Mouse (Mus musculus) gastrocnemius, postnatal 36 days (tissue): Measurements from ENCODE around the gene Ndfip2. TPM values are rescaled to one million over a fixed set of nuclear protein-coding genes. Genes with fewer than 3 reads are reported as not detected.

Source experiments
- DNase-seq, 2 experiments: peaks; one replicate each; pipeline ENCODE4 v3.0.0; 2022
- intact Hi-C: fragments of 180-260 bp; cut with DNase I; formaldehyde crosslinking; loops from one replicate; pipeline ENCODE4 v1.15.1; 2025
- long read RNA-seq, 2 experiments: library from polyadenylated mRNA; stranded (forward); transcript quantifications; one replicate each; pipeline ENCODE4 v2.0.0; 2021
- total RNA-seq, 2 experiments: library from RNA; stranded (reverse); gene quantifications; 2 replicates each; pipeline ENCODE4 v1.2.3; 2021

The Ndfip2 gene
- 10 to 100 TPM; 12.8 to 12.9 TPM for total RNA-seq
- long read RNA-seq, experiment 1, transcript Ndfip2-202 (8 exons, 1,695 nt): minor isoform, 7 of 29 reads
- long read RNA-seq, experiment 1, transcript Ndfip2-206 (8 exons, 2,532 nt): major isoform, 19 of 29 reads
- long read RNA-seq, experiment 1, partial matches to known transcripts: 1 of 29 reads
- long read RNA-seq, experiment 1, other reads (novel, unspliced or antisense): 2 of 29 reads
- long read RNA-seq, experiment 2, transcript Ndfip2-206 (8 exons, 2,532 nt): major isoform, 32 of 49 reads
- long read RNA-seq, experiment 2, transcript Ndfip2-202 (8 exons, 1,695 nt): minor isoform, 12 of 49 reads
- long read RNA-seq, experiment 2, partial matches to known transcripts: 0 of 49 reads
- long read RNA-seq, experiment 2, other reads (novel, unspliced or antisense): 5 of 49 reads

- peak; percentile 70 to 77 for DNase-seq
- intact Hi-C loops: no loop called here
Measured at GRCm38 (mm10) chr14:105258379-105259034, at the start of gene Ndfip2. Ndfip2 (plus strand) TSS chr14:105258573.

GRCm38 (mm10) chr14:105219525-105220376 lies 38.6 kb upstream of the Ndfip2 start:
- intact Hi-C loops: no loop called here
- DNase-seq: no peak

GRCm38 (mm10) chr14:105222240-105222639 lies 36.1 kb upstream of the Ndfip2 start:
- intact Hi-C loops: no loop called here
- DNase-seq: no peak

GRCm38 (mm10) chr14:105225790-105226189 lies 32.6 kb upstream of the Ndfip2 start:
- no peak for DNase-seq
- intact Hi-C loops: no loop called here

DNA sequence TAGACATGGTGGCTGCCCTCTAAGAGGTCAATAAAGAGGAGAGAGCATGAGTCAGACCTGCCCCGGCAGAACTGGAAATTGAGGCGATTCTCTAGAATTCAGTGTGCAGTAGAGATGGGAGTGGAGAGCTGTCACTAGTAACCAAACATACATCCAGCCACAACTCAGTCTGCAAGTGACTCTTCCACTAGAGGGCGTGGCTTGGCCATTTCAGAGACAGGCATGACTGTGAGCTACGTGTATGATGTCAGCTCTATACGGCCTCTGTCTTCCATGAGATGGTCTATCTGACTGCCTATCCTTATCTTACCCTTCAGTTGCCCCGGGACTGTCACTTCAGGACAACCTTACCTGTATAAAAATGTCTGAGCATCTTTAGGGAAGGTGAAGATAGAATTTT lies 26.0 kb upstream of the Ndfip2 start:
- intact Hi-C loops: loop anchor here (2.0 kb wide), 1 partner anchor 62 kb away; no protein-coding TSS in a partner anchor
- DNase-seq: no peak

GRCm38 (mm10) chr14:105236596-105236995 lies 21.8 kb upstream of the Ndfip2 start:
- intact Hi-C loops: no loop called here
- DNase-seq: no peak

GRCm38 (mm10) chr14:105237736-105238135 lies 20.6 kb upstream of the Ndfip2 start:
- intact Hi-C loops: no loop called here
- DNase-seq: no peak

DNA sequence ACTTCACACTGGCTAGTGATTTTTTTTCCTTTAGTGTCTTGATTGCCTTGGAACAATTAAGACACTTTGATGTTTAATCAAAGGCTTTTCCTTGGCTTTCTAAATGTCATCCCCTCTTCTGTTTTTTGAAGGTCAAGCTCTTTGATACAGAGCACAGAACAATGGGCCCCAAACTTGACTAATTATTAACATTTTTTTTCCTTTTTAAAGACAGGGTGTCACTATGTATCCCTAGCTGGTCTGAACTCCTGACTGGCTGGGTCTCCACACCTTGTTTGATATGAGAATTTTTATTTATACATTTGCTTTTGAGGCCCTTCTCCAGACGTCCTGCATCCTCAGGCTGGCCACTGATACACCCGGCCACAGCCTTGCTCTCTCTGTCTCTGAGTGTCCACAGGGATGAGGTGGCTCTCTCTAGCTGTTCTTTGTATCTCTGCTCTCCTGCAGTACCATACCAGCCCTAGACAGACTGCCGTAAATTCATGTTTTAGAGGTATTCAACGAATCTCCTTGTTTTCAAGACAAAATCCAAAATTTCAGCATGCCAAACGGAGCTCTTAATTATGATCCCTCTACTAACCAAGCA lies 19.8 kb upstream of the Ndfip2 start:
- DNase-seq: no peak
- intact Hi-C loops: no loop called here

GRCm38 (mm10) chr14:105240120-105240519 lies 18.3 kb upstream of the Ndfip2 start:
- intact Hi-C loops: no loop called here
- DNase-seq: no peak

DNA sequence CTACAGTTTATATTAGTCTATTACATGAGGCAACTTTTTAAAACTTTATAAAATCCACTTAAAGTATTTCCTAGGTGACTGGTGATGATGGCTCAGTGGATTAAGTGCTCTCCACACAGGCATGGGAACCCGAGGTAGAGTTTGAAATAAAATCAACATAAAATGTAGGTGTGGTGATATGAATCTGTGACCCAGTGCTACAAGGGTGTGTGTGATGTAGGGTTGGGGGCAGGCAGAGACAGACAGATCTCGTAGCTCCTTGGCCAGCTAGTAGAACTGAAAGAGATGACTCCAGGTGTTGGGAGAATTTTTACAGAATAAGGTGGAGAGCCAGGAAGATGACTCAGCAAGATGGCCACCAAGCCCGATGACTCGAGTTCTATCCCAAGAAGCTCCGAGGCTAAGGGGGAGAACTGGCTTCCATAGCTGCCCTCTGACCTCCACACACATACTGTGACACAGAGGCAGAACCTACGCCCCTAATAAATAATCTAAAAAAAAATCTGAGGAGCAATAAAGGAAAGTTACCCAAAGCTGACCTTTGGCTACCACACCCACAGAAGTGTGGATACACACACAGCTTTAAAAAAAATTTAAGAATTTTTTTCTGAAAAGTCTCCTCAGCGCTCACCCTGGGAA lies 14.4 kb upstream of the Ndfip2 start:
- intact Hi-C loops: no loop called here
- no peak for DNase-seq

DNA sequence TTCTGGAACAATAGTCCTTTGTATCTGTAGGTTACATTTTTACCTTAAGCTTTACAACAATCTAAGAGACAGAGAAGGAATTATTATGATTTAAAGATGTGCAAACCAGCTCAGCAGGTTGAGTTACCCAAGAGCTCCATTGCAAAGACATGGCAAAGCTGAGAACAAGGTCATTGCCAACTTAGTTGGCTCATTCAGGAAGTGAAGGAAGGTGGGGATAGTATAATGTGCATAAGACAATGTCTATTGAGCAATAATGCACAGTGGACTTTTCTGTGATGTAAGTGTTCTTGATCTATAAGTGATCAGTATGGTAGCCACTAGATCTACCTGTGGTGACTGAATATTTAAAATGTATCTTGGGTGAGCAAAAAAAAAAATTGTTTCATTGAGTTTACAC lies 7.3 kb upstream of the Ndfip2 start:
- intact Hi-C loops: no loop called here
- no peak for DNase-seq

DNA sequence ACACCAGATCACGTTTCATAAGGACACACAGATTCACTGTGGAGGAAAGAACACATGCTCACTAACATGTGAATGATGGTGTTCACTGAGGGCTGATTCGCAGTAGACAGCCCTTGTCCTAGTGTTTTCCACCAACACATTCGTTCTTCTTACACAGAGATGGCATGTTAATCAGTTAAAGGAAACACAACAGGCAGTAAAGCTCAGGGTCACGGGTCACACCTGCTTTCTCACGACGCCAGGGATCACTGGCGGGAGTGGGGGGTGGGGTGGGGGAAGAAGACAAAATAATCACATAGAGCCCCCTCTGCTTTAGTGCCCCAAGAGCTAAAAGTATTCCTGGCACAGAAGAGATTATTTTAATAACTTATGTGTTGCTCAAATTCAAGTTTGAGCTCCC lies 5.1 kb upstream of the Ndfip2 start:
- no peak for DNase-seq
- intact Hi-C loops: no loop called here

- intact Hi-C loops: no loop called here
- DNase-seq: no peak
Measured at GRCm38 (mm10) chr14:105254401-105254800, 4.0 kb upstream of the Ndfip2 start.

DNA sequence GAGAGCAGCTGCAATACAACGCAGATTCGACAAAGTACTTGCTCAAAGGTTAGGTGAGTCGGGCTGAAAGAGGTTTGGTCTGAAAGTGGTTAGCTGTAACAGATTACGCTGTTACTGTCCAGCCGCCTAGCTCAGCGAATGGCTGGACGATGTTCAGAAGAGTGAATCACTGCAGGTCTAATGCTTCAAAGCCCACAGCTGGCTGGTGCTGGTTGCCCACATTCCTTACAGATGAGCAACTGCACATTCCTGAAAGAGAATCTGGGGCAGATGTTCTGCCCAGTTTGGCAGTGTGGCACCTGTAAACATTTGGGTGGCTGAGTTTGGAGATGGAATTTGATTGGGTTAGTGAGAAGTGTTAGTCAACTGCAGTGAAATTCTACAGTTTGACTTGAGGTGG lies 2.8 kb upstream of the Ndfip2 start:
- intact Hi-C loops: no loop called here
- DNase-seq: no peak

DNA sequence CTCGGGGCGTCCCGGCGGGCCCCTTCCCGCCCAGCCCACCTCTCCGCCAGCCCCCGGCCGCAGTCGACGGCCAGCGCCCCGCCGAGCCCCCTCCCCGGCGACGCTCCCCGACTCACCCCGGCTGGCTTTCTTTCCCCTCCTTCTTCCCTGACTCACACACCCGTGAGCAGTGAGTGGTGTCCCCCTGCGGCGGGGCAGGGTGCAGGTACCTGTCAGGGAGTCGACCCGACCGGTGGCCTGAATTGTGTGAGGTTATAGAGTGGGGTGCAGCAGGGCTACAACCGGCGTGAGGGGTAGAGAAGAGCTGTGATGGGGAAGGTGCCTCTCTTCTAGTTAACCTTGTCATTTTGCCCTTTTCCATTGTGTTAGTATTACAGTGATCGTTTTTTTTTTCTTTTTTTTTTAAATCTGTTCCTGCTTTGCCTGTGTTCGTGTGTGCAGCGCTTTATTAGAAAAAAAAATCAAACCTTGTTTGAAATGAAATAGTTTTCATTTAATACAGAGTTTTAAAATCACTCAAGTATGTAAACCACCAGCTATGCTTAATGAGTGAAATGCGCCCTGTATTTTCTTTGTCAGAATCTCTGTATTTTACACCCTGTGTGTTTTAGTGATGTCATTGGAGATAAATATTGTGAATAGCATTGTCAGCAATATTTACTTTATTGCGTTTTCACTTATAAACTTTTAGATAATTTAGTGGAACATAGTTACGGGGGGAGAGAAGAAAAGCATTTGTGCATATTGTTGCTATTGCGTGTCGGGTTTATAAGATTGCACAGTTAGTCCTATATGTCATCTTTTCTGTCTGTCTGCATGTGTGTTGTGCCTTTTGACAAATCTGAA lies 885 bp downstream of the Ndfip2 start:
- DNase-seq: peak in 1 of 2 experiments; percentile 24

DNA sequence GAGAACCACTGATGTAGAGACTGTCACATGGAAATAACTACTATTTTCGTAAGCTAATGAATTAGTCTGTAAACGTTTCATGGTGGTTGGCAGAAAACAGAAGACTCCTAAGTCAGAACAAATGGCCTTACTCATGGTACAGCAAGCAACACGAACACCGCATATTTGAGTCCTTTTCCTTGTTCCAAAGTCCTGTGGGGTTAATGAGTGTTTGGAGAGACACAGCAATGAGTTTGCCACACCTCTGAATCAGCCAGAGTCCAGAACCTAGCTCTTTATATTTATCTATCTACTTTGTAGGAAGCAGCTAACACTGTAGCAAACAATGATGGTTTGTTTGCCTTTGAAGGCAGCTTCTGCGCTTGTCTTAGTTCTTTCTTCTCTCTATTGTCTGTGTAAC lies 4.5 kb downstream of the Ndfip2 start:
- intact Hi-C loops: no loop called here
- no peak for DNase-seq

More for the DNA sequence above, 885 bp downstream of the Ndfip2 start:
- intact Hi-C loops: no loop called here

GRCm38 (mm10) chr14:105267095-105267494 lies 8.7 kb downstream of the Ndfip2 start:
- intact Hi-C loops: no loop called here
- DNase-seq: no peak

GRCm38 (mm10) chr14:105272030-105272429 lies 13.7 kb downstream of the Ndfip2 start:
- no peak for DNase-seq
- intact Hi-C loops: no loop called here

DNA sequence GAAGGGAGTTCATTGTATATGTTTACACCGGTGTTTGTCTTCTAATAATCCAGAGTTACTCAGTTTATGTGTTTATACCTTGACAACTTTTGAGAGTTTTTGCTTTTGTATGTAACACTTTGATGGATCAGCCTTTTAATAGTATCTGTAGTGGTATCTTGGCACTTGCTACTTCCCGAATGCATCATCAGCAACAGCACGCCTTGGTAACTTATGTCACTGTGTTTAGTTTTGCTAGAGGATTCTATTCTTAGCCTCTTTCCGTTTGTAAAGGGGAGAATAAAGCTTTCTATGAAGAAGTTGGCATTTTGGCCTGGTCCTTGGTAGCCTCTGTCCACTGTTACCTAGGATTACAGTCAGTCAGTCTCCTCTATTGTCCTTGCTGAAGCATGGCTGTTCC lies 14.2 kb downstream of the Ndfip2 start:
- intact Hi-C loops: no loop called here
- DNase-seq: no peak
